Mouse (Mus musculus) limb, embryonic 14.5 days (tissue): ENCODE measurements around the gene Wdr4. TPM values are rescaled to one million over a fixed set of nuclear protein-coding genes. Genes with fewer than 3 reads are reported as not detected.

Experiments
- ATAC-seq: fragments of 200-750 bp; cut with Nextera tagmentation; 2 replicates; pipeline ENCODE4 v1.8.0; 2017; ENCODE audit warnings: low read depth, moderate number of reproducible peaks, moderate TSS enrichment; ENCODE audit not compliant: low FRiP score
- DNase-seq: peaks from one replicate; pipeline ENCODE4 v3.0.0-alpha.2; 2015; ENCODE audit warnings: low spot score
- H3K27ac ChIP-seq: fragments of 300-500 bp; sonication (generic); replicated peaks from 2 replicates; pipeline ENCODE4 v1.5.1; 2014; ENCODE audit warnings: low read depth, mild to moderate bottlenecking, low read length, moderate library complexity, mixed read lengths
- H3K27me3 ChIP-seq: fragments of 300-500 bp; sonication (generic); 2 replicates; pipeline ENCODE4 v1.6.1; 2014; ENCODE audit warnings: low read length, mixed read lengths; ENCODE audit not compliant: control insufficient read depth, insufficient read depth
- H3K36me3 ChIP-seq: fragments of 300-500 bp; sonication (generic); 2 replicates; pipeline ENCODE4 v1.6.1; 2014; ENCODE audit warnings: mild to moderate bottlenecking, low read length, moderate library complexity, mixed read lengths; ENCODE audit not compliant: control insufficient read depth, insufficient read depth
- H3K4me1 ChIP-seq: fragments of 300-500 bp; sonication (generic); 2 replicates; pipeline ENCODE4 v1.6.1; 2014; ENCODE audit warnings: antibody characterized with exemption, low read length, mixed read lengths; ENCODE audit not compliant: control insufficient read depth, insufficient read depth
- H3K4me2 ChIP-seq: fragments of 300-500 bp; sonication (generic); replicated peaks from 2 replicates; pipeline ENCODE4 v1.6.1; 2014; ENCODE audit warnings: low read depth, mild to moderate bottlenecking, low read length, moderate library complexity; ENCODE audit not compliant: severe bottlenecking
- H3K4me3 ChIP-seq: fragments of 300-500 bp; sonication (generic); replicated peaks from 2 replicates; pipeline ENCODE4 v1.5.1; 2014; ENCODE audit warnings: low read length
- H3K9ac ChIP-seq: fragments of 300-500 bp; sonication (generic); 2 replicates; pipeline ENCODE4 v1.6.1; 2014; ENCODE audit warnings: mild to moderate bottlenecking, low read depth, low read length, moderate library complexity; ENCODE audit not compliant: severe bottlenecking
- H3K9me3 ChIP-seq: fragments of 300-500 bp; sonication (generic); 2 replicates; pipeline ENCODE4 v1.6.1; 2016; ENCODE audit warnings: low read length; ENCODE audit not compliant: control insufficient read depth
- POLR2A ChIP-seq: fragments of 200-500 bp; IDR thresholded peaks from 2 replicates; pipeline ENCODE4 v1.8.0; 2012; ENCODE audit warnings: inconsistent platforms, mild to moderate bottlenecking, moderate library complexity, borderline replicate concordance; ENCODE audit not compliant: insufficient read depth, insufficient read length; ENCODE audit errors: extremely low read depth
- WGBS: fragments of 180-500 bp; shearing (Covaris S2); extraction: QIAGEN DNeasy Blood & Tissue Kit; methylation state at CpG from one replicate; pipeline ENCODE4 v1.1.7; 2014; 5-methylcytosine and 5-hydroxymethylcytosine counted together
- polyA plus RNA-seq, 2 experiments: library from polyadenylated mRNA; depleted of rRNA in 1 of 2; stranded (reverse) in 1 of 2; unstranded in 1 of 2; fragments of >200 nt; fragmentation: Nextera tagmentation in 1 of 2; extraction: Ambion mirVana in 1 of 2; gene quantifications; 2 replicates each; pipeline versions ENCODE4 v1.2.1 to v1.2.3; 2012 to 2014

The Wdr4 gene
- polyA plus RNA-seq, 2 experiments: 29.6 to 45.0 TPM

DNA sequence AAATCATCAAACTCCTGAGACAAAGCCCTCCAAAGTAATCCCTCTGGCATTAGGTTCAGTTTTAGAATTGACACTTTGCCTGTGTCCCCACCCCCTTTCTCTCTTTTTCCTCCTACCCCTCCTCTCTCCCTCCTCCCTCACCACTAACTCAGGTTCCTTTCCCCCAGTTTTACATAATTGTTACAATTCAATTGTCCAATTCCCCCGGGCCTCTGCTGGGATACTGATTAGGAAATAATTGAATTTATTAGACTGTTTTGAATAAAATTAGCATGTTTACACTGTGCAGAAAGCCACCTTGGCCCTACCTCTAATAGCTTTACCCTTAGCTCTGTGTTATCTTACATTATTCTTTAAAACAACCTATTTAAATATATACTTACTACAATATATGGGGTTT lies 5.1 kb downstream of the Wdr4 start:
- peaks cover 7% of the 10 kb centered on the region; the same call in 1 of the 2 replicates for H3K4me1 ChIP-seq
- DNase-seq (no peak), ATAC-seq (no peak)
- H3K27me3 ChIP-seq: no peaks in the 10 kb centered on the region
- no peak overlapping the region for H3K27ac ChIP-seq
- no peak overlapping the region for H3K9ac ChIP-seq
- TF ChIP-seq POLR2A: no peak
- H3K4me2 ChIP-seq: no peak overlapping the region
- peaks cover 2% of the 10 kb centered on the region; the same call in 1 of the 2 replicates for H3K36me3 ChIP-seq
- H3K9me3 ChIP-seq: no peaks in the 10 kb centered on the region
- 73% methylated on average over 1 of the region's 1 CpGs for WGBS
- no peak overlapping the region for H3K4me3 ChIP-seq

DNA sequence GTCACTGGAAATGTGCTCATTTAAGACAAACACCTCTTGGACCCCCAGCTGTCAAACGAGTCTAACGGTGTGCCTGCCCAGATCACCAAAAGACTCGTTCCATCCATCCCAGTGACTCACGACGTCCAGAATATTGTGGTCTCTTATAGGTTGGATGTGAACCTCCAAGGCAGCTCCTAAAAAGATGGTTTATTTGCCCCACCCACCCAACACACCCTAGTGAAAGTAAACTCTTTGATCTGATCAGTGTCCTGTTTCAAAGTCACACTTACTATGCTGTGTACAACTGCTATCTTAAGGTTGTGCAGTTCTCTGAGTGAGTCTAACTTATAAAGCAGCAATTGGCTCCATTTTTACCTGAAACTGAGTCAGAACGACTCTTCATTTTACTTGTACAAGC lies 7.2 kb downstream of the Wdr4 start:
- H3K27ac ChIP-seq: 0 out of 2 replicates have a peak overlapping the region, but pooled peaks have one; percentile 74
- ATAC-seq: 0 out of 2 replicates have a peak, but pooled peaks have one; percentile 4

DNA sequence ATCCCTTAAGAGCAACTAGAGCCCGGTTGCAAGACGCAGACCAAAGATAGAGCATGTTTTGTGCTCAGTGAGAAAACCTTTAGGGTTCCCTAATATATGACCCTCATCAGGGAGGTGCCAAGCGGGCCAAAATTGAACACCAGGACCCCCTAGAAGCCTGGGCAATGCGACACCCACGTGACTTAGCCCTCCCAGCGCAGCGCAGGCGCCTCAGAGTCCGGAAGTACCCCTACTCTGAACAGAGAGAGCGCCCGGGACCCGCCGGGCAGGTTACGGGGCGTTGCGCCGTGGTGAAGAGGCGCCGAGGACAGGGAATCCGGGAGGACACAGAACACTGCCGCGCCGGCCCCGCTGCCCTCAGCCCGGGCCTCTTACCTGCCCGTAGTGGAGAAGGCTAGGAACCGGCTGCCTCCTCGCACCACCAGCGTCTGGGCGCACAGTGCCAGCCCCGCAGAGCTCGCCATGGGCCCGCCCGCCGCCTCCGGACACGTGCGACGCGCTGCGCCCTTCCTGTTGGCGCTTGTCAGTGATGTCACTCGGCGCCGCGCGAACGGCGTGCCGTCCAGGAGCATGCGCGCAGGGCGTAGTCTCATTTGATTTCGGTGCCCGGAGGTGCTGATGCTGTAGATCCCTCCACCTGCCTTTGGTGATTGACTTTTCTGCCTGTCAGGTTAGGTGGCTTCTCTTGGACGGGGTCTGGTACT lies 7.8 kb downstream of the Wdr4 start:
- Histone ChIP-seq H3K9ac (peak overlapping the region; percentile 71), H3K4me3 (peak overlapping the region; percentile 84), H3K9me3 (no peaks in the 10 kb centered on the region), H3K27ac (peak overlapping the region; percentile 74), H3K36me3 (peaks cover 26% of the 10 kb centered on the region), H3K4me2 (peak overlapping the region; percentile 75), H3K27me3 (no peaks in the 10 kb centered on the region), H3K4me1 (peaks cover 4% of the 10 kb centered on the region; the same call in 1 of the 2 replicates)
- peak; percentile 97 for ATAC-seq
- TF ChIP-seq POLR2A: peak; percentile 51; the same call in 1 of the 2 replicates
- DNase-seq: peak; percentile 88
- under 1% methylated on average over 56 of the region's 56 CpGs for WGBS

More for the DNA sequence above, 7.2 kb downstream of the Wdr4 start:
- Histone ChIP-seq H3K9ac (peak overlapping the region; percentile 71; the same call in 1 of the 2 replicates), H3K4me2 (peak overlapping the region; percentile 75), H3K4me3 (peak overlapping the region; percentile 84), H3K36me3 (peaks cover 20% of the 10 kb centered on the region), H3K4me1 (peaks cover 4% of the 10 kb centered on the region; the same call in 1 of the 2 replicates), H3K27me3 (no peaks in the 10 kb centered on the region), H3K9me3 (no peaks in the 10 kb centered on the region)
- TF ChIP-seq POLR2A: no peak
- WGBS: 21% methylated on average over 6 of the region's 6 CpGs
- no peak for DNase-seq

DNA sequence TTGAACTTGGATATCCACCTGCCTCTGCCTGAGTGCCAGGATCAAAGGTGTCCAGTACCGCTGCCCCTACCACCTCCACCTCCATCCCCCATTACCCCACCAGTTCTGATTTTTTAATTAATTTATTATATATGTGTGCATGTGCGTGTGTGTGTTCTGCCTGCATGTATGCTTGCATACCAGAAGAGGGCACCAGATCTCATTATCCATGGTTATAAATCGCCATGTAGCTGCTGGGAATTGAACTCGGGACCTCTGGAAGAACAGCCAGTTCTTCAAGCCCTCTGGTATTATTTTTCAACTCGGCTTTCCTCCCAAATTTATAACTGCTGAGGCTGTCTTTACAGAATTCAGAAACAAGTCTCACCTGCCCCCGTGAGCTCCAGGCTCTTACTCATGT lies 8.8 kb downstream of the Wdr4 start:
- Histone ChIP-seq H3K36me3 (peaks cover 35% of the 10 kb centered on the region), H3K9me3 (no peaks in the 10 kb centered on the region), H3K4me1 (peaks cover 4% of the 10 kb centered on the region; the same call in 1 of the 2 replicates), H3K4me3 (peak overlapping the region; percentile 84), H3K9ac (no peak overlapping the region), H3K4me2 (peak overlapping the region; percentile 75), H3K27me3 (no peaks in the 10 kb centered on the region), H3K27ac (no peak overlapping the region)
- TF ChIP-seq POLR2A: no peak
- ATAC-seq: no peak
- DNase-seq: no peak
- WGBS: 96% methylated on average over 6 of the region's 6 CpGs

DNA sequence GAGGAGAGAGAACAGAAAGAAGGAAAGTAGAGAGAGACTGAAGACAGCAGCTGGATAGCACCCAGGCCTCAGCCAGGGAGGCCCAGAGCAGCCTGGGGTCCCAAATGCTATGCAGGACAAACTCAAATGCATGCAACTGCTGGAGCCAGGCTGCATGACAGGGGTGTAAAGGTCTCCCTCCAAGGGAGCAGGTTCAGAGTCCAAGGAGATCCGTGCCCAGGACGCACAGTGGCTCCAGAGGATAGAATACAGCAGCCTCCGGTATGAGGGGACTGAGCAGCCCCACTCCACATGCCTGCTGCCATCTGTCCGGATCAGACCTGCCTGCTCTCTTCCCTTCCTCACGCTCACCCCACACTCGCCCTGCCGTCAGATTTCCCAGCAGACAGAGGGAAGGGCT lies 13.5 kb downstream of the Wdr4 start:
- ATAC-seq (no peak), DNase-seq (no peak)
- Histone ChIP-seq H3K27me3 (no peaks in the 10 kb centered on the region), H3K4me1 (peaks cover 2% of the 10 kb centered on the region; the same call in 1 of the 2 replicates), H3K36me3 (peaks cover 78% of the 10 kb centered on the region), H3K9ac (no peak overlapping the region), H3K4me2 (no peak overlapping the region), H3K27ac (no peak overlapping the region), H3K4me3 (no peak overlapping the region), H3K9me3 (no peaks in the 10 kb centered on the region)
- TF ChIP-seq POLR2A: no peak
- WGBS: 91% methylated on average over 7 of the region's 7 CpGs
